Mouse (Mus musculus) layer of hippocampus, adult 8-10 months (tissue): ENCODE measurements around the gene E330009J07Rik. TPM values are rescaled to one million over a fixed set of nuclear protein-coding genes. Genes with fewer than 3 reads are reported as not detected.
A peak's percentile ranks its signal among the peaks of the same experiment; 100 is the strongest.

Experiments used
- DNase-seq, 2 experiments: peaks; one replicate each; pipeline ENCODE4 v3.0.0; 2022; ENCODE audit warnings: low spot score in 2 of 2
- total RNA-seq, 4 experiments: library from RNA; stranded (reverse); gene quantifications; 2 replicates each; pipeline ENCODE4 v1.2.4; 2022

E330009J07Rik gene
- total RNA-seq, 4 experiments from 2014 or later: 40.4 to 53.1 (median 45.7) TPM

DNA sequence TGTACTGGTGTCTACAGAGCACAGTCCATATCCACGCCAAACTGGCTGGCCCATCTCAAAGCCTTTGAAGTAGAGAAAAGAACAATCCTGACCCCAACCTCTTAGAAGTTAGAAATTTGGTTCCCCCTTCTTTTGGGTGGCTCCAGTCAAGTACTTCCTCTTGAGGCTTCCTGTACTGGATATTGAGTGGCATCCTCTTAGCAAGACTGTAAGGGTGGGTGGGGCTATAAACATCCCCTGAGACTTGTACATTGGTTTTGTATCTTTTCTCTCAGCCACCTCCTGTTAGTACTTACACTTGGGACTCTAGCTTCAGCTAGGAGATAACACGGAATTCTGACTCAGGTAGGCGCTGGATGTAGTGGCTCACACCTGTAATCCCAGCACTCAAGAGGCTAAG lies 5.7 kb downstream of the E330009J07Rik start:
- no peak for DNase-seq

DNA sequence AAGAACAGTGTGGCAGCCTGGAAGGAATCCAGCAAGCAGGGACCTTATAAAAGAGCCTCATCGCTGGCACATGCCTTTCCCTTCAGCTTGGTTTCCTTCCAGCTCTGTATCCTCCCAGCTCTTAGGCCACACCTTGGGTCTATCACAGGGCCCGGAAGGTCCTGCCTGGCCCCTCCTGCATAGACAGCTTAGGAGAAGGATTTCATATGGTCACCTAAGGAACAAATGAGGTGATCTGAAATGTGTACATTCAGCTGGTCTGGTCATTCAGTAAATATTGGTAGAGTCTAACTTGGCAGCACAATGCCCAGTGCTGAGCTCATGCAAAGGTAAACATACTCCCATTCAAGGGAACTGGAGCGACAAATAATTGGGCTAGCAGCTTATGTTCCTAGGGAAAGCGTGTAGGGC lies 6.4 kb downstream of the E330009J07Rik start:
- DNase-seq: no peak

DNA sequence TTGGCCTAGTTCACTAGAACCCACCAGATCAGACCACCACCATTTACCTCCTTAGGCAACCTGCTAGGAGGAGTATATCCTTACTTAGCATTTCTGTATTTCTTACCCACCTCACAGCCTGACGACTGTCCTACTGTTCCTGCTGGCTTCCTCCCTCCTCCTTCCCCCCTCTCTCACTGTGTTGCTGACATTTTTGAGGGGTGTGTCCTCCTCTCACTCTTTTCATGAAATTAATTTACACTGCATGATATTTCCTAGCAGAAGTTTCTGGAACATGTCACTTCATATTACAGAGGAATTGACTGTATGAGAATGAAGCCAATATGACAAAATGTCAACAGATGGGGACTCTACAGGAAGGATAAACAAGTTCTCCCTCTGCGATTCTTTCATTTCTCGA lies 7.2 kb downstream of the E330009J07Rik start:
- DNase-seq: no peak

DNA sequence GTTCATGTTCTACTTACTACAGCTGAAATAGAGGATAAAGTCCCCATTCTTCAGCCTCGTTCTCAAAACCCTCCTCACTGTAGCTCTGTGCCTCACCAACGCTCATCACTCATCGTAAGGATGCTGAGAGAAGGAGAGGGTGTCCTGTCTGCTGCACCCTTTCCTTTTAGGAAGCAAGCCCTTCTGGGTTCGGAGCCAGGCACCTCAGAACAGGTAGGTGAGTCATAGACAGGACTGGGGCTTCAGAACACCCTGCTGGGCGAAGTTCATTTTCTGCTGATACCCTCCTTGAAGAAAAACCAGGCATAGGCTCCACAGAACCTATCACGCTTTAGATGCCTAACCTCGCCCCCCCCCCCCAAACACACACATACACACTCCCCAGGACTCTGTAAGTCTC lies 8.5 kb downstream of the E330009J07Rik start:
- DNase-seq: no peak

DNA sequence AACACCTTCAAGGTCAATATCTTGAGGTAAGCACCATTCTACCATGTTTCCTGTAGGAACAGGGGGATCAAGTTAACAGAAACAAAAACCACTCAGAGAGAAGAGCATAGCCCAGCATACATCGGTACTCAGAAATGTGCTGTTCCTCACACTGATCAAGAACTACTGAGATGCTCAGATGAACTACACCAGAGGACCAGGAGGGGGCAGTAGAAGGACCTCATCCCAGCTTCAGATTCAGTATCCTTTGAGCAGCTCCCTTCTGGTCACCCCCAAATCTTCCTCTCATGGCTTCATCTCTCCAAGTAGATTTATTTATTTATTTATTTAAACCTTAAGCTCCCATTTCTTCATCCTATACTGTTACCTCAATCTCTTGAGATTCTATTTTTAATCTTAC lies 12.2 kb downstream of the E330009J07Rik start:
- peak in 1 of 2 experiments; percentile 63 for DNase-seq

DNA sequence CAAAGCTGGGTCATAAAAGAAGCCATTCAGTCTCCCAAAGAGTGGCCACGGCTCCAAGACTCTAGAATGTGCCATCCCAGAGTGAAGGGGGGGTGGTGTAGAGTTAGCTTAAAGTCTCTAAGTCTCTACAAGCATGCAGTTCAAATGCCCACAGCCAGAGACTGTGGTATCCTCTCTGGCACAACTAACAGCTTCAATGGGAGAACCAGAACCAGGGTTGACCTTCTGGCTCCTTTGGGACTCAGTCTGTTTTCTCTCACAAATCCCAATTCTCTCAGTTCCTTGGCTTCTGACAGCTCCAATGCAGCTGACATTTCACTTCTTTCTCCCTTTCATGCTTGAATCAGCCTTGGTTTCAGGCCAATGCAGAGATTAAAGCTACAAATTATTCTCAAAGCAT lies 12.9 kb downstream of the E330009J07Rik start:
- DNase-seq: no peak

DNA sequence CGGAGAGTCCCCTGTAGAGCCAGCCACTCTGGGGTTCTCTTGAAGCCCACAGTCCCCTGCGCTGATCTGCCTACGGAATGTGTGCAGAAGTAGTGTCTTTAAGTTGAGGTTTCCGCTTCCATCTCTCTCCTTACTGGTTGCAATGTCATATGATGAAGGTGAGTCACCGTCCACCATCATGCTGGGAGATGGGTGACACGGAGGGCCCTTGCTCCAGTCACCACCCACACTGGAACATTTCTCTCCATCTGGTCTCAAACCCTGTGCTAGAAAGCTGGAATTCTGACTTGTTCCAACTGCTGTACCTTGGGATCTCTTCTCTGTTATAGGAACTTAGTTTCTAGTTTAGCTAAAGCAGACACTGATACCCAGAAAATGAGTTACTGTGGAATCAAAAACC lies 14.8 kb downstream of the E330009J07Rik start:
- DNase-seq: no peak

DNA sequence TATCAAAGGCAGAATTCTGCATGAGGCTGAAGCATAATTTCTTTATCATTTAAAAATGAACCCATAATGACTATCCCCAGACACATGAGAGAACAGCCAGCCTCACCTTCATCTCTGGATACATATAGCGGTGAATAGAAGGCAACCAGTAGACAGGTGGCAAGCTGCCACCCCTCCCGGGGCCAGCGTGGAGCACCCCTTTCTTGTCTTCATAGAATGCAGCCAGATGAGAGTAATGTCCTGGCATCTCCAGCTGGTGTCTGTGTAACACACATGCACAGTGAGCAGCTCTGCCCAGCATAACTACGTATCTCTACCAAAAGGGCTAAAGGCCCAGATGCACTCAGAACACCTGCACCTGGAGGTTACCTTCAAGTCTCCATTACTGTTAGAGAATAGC lies 17.5 kb downstream of the E330009J07Rik start:
- no peak for DNase-seq

DNA sequence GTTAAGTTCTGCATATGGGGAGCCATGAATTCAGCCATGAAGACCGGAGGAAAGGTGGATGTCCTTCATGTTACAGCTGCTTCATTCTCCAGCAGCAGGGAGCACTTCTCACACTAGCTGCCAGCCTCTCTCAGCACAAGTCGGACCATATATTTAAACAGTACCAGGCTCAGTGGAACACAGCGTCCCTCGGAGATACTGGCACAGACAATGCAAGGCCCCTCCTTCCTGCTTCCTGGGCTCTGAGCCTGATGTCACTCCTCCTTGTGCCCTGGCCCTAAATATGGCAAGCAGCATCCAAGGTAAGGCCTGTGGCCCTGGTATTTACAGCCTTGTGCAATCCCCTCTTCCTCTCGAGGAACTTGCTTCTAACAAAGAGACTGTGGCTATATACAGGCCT lies 20.1 kb downstream of the E330009J07Rik start:
- no peak for DNase-seq

DNA sequence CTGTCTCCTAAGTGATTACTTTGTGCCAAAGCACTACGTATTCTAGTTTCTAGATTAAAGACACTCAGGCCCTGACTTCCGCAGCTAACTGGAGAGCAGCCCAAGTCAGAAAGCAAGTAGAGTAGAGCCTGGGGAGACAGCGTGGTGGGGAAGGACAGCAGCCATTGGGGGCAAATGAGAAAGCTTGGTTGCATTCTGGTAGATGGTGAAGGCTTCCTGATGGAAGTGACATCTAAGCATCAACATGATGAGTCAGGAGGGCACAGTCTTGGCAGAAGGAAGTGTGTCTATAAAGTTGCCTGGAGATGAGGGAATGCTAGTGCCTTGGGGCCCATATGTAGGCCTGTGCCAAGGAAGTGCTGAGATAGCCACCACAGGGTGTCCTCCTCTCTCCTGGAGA lies 22.4 kb downstream of the E330009J07Rik start:
- DNase-seq: no peak

DNA sequence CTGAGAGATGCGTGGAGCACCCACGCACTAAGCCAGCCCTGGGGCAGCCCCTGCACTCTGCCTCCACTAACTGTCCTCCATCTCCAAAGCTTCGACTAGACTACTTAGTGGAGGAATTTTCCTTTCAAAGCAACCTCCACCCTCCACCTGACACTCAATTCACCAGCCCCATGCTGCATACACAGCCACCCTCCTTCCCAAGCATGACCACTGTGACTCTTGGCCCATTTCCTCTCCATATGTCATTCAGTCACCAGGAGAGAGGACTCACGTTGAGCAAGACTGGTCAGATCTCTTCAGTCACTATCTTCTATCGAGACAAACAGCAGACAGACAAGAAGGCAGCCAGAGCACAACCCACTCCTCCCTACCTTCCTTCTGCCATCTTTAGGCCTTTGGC lies 22.9 kb downstream of the E330009J07Rik start:
- DNase-seq: no peak

DNA sequence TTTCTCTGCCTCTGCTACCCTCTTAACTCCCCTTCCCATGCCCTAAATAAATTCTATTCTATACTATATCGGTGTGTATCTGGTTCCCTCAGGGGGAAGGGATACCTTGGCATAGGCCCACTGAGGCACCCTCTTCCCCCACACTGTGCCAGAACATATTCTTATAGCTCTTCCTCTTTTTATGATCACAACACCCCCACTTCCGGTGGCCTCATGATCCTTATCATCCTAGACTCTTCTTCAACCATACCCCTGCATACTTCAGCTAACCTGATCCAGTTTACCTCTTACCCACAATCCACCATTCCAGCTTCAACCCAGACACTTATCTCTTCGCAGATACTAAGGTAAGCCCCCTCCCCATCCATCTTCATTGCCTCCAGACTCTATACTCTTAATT lies 24.9 kb downstream of the E330009J07Rik start:
- no peak for DNase-seq

DNA sequence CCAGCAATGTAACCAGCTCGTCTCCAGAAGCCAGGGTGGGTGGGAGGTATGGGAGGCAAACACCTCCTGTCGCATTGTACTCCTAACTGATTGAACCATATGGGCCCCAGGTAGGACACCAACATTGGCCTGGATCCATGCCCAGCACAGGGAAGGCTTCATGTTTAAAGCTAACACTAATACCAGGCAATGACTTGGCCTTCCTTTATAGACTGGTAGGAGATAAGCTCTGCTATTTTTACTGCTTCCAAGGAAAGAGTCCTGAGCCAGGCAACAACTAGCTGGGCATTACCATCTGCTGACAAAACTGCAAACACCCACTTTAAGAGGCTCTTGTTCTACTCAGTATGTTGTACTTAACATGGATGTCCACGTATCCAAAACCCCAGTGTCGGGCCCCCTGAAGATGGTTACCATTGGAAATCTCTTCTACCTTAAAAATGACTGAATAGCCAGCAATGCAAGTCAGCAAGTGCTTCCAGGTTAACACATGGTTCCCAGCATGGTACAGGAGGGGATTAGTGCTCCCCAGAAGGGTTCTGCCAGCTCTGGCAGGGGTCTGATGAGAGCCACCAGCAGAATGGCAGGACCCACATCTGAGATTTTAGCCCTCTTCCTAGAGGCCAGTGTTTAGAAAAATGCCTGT lies 32.2 kb downstream of the E330009J07Rik start:
- peak; percentile 38 for DNase-seq

DNA sequence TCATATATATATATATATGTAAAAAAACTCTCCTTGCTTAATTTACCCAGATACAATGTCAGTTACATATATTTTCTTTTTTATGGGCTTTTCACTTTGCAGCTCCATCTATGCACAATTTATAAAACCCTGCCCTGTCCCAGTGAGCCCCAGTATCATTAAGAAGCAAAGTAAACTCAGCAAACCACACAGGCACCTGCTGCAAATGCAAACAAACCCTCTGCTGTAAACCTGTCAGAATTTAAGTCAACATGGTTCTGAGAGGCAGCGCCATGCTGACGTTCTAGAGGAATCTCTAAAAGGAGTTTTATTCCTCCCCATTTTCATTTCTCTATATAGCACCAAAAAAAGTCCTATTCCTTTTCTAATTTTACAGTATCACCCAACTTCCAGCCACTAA lies 33.9 kb downstream of the E330009J07Rik start:
- DNase-seq: no peak

DNA sequence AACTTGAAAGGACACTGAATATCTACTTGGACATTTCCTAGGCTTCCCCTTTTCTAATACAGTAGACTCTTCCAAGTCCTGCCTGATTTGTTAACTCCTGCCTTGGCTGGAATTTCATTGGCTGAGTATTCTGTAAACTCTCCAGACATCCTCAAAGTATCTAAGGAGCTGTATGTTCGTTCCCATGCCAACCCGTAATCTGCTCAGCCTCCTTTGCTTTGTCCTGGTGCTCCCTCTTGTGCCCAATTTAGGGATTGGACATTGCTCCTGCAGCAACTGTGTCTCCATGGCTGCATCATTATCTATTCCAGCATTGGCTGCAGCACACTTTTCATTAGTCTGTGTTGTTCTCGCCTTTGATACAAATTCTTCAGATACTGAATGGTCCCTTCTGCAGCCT lies 42.7 kb downstream of the E330009J07Rik start:
- peak; percentile 90 for DNase-seq

DNA sequence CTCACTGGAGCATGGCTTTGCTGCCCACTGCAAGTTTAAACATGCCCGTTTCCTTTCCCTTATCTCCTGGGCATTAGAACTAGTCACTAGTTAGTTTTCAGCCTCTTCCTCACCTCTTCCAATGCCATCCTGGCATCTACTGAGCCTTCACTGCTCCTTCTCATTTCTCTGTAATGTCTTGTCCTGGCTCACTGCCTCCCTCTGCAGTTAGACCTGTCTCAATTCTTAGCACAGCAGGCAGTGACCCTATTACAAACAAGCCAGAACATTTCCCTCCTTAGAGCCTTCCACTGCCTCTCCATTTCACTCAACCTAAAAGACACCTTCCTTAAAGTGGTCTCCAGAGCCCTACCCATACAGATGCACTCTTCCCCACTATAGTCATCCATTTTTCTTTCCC lies 45.0 kb downstream of the E330009J07Rik start:
- no peak for DNase-seq

DNA sequence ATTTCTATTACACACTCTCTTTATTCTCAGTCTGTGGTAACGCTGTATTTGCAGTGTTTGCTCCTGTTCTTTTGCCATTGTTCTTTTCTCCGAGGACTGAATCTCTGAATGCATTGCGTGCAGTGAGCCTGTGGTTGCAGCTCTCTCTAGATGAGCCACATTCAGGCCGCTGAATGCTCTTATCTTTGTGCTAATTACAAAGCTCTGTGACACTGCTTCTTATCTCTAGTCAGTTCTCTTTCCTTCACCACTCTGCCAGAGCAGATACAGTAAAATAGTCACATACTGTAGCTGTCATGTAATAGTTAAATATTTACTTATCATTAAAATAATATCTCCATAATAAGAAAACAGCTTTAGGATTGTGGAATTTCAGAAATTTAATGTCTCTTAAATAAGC lies 47.3 kb downstream of the E330009J07Rik start:
- no peak for DNase-seq

DNA sequence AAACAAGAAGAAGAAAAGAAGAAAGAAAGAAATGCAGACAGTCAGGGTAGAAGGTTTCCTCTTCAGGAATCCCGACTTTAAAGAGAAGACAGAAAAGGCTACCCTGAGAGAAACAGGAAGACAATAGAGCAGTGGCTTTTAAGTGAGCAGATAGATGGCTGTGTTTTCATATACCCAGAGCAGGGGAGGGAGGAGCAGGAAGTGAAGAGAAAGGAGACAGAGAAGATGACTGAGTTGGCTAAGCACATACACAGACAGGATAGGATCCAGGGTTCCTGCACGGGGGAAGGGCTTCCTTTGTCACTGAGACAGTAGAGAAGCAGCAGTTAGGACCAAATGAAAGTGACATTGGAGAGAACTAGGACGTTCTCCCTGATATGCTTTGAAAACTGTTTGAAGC lies 50.3 kb downstream of the E330009J07Rik start:
- DNase-seq: no peak

DNA sequence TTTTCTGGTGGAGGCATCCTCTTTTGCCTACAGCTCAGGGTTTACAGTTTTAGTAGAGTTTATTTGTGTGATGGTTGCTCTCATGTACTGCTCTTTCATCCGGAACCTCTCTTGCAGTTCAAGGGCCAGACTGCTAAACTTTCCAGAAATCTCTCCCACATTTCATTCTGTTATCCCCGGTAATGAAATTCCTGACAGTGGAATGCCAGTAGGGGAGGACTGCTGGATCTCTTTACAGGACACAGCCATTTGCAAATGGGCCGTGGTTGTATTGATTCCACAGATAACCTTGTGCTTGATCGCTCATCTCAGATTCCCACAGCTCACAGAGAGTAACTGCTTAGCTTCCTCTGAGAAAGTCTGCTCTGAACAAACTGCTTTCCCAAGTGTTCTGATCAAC lies 54.0 kb downstream of the E330009J07Rik start:
- no peak for DNase-seq

DNA sequence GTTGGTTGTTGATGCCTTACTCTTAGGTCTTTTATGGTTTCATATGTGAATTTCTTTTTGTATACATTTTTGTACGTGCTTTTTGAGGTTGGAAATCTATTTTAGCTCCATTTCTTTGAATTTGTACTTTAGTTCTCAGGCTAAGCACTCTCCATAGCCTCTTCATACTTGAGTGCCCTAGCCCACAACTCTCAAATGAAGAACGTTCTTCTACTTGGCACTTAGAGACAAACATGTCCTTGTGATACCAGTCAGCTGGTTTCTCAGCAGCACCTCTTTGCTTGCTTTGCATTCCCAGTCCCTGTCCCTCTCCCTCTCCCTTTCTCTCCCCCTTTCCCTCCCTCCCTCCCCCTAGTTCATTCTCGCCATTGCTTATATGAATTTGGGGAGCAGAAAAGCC lies 55.8 kb downstream of the E330009J07Rik start:
- DNase-seq: no peak

DNA sequence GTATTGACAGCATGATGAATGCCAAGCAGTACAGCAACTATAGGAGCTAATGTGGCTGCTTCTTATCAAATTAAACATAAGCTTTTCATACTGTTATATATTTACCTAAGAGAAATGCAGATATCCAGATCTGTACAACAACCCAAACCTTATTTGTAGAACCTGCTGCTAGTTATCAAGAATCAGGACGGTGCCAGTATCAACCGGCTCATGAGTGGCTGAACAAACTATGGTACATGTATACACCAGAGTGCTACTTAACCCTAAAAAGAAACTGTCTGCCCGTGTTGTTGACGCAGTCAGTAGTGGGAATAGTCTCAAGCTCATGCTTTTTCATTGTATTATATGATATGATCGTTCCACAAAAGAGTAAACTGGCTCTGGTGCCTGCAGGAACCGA lies 64.9 kb downstream of the E330009J07Rik start:
- DNase-seq: no peak

DNA sequence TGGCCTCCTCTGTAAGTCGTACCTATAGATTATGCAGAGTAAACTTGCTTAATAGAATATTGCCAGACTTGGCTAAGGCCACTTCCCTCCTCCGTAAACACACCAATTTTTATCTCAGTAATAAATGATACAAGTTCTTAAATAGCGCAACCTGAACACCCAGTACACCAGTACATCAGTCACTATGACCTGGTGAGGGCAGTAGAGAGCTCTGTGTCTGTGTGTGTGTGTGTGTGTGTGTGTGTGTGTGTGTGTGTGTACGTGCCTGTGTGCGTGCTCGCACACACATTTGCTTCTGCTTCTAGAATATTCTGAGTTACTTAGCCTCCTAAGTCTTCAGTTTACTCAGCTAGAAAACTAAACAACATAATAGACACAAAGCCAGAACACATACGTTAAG lies 82.6 kb downstream of the E330009J07Rik start:
- DNase-seq: no peak
